Mouse (Mus musculus): ENCODE data around the gene Fam69a. TPM values are rescaled to one million over a fixed set of nuclear protein-coding genes. Genes with fewer than 3 reads are reported as not detected.

Fam69a gene
- polyA plus RNA-seq, 1 experiment from 2014 or later, result 11.7 TPM

GRCm38 (mm10) chr5:107873330-107873729, 113.6 kb downstream of the Fam69a start:
- 54% methylated on average over 6 of the region's 6 CpGs for WGBS
- TF ChIP-seq CTCF (IDR thresholded peaks at IDR 0.05; ENCODE audit: low read depth), result no peak

DNA sequence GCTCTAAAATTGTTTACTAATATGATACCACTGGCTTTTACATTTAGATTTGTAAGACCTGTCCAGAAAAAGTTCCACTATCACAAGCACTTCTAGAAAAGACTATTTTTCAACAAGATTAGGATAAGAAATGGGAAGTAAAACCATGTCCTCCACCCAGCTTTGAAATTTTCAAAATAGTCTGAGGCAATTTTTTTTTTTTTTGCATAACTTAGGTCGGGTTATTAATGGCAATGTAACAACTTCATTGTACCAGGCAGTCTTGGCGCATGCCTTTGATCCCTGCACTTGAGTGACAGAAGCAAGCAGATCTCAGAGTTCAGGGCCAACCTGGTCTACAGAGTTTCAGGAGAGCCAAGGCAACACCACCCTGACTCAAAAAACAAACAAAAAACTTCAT, 117.2 kb downstream of the Fam69a start:
- Histone ChIP-seq H3K36me3 (ENCODE audit: control insufficient read depth, insufficient read depth) (no peaks in the 10 kb centered on the region), H3K9ac (ENCODE audit: low read depth, low read length) (no peak overlapping the region), H3K4me3 (ENCODE audit: low read depth, low read length) (no peak overlapping the region), H3K4me2 (replicated peaks; ENCODE audit: low read depth) (peak overlapping the region; percentile 89; the same call in 1 of the 2 replicates), H3K27ac (ENCODE audit: low read depth, low read length) (no peak overlapping the region), H3K4me1 (replicated peaks; ENCODE audit: control insufficient read depth, insufficient read depth, low read length) (0 out of 2 replicates have a peak, but pooled peaks cover 6% of the 10 kb centered on the region), H3K27me3 (replicated peaks; ENCODE audit: control insufficient read depth, insufficient read depth, low read length) (no peaks in the 10 kb centered on the region), H3K9me3 (ENCODE audit: control insufficient read depth) (no peaks in the 10 kb centered on the region)
- WGBS, result 58% methylated on average over 2 of the region's 2 CpGs
- no peak for ATAC-seq
- TF ChIP-seq CTCF (IDR thresholded peaks at IDR 0.05; ENCODE audit: low read depth), result no peak

More at GRCm38 (mm10) chr5:107873330-107873729, 113.6 kb downstream of the Fam69a start:
- 0 out of 2 replicates have a peak, but pooled peaks cover 11% of the 10 kb centered on the region for H3K4me1 ChIP-seq (replicated peaks; ENCODE audit: control insufficient read depth, insufficient read depth, low read length)
- ATAC-seq, result no peak
- H3K9me3 ChIP-seq (ENCODE audit: control insufficient read depth), result no peaks in the 10 kb centered on the region
- H3K9ac ChIP-seq (ENCODE audit: low read depth, low read length), result no peak overlapping the region
- no peak overlapping the region for H3K4me3 ChIP-seq (ENCODE audit: low read depth, low read length)
- no peak overlapping the region for H3K4me2 ChIP-seq (replicated peaks; ENCODE audit: low read depth)
- H3K27me3 ChIP-seq (replicated peaks; ENCODE audit: control insufficient read depth, insufficient read depth, low read length), result no peaks in the 10 kb centered on the region
- no peaks in the 10 kb centered on the region for H3K36me3 ChIP-seq (ENCODE audit: control insufficient read depth, insufficient read depth)
- no peak overlapping the region for H3K27ac ChIP-seq (ENCODE audit: low read depth, low read length)

- Histone ChIP-seq H3K36me3 (ENCODE audit: control insufficient read depth, insufficient read depth) (no peaks in the 10 kb centered on the region), H3K27me3 (replicated peaks; ENCODE audit: control insufficient read depth, insufficient read depth, low read length) (no peaks in the 10 kb centered on the region), H3K4me2 (replicated peaks; ENCODE audit: low read depth) (peak overlapping the region; percentile 89), H3K4me1 (replicated peaks; ENCODE audit: control insufficient read depth, insufficient read depth, low read length) (0 out of 2 replicates have a peak, but pooled peaks cover 6% of the 10 kb centered on the region), H3K27ac (ENCODE audit: low read depth, low read length) (peak overlapping the region; percentile 91), H3K4me3 (ENCODE audit: low read depth, low read length) (peak overlapping the region; percentile 77), H3K9me3 (ENCODE audit: control insufficient read depth) (no peaks in the 10 kb centered on the region), H3K9ac (ENCODE audit: low read depth, low read length) (peak overlapping the region; percentile 91)
- WGBS, result 1% methylated on average over 53 of the region's 58 CpGs
- ATAC-seq, result peak; percentile 92
- TF ChIP-seq CTCF (IDR thresholded peaks at IDR 0.05; ENCODE audit: low read depth), result peak; percentile 39; the same call in 1 of the 2 replicates
These were observed 117.9 kb downstream of the Fam69a start for GRCm38 (mm10) chr5:107868905-107869424.

DNA sequence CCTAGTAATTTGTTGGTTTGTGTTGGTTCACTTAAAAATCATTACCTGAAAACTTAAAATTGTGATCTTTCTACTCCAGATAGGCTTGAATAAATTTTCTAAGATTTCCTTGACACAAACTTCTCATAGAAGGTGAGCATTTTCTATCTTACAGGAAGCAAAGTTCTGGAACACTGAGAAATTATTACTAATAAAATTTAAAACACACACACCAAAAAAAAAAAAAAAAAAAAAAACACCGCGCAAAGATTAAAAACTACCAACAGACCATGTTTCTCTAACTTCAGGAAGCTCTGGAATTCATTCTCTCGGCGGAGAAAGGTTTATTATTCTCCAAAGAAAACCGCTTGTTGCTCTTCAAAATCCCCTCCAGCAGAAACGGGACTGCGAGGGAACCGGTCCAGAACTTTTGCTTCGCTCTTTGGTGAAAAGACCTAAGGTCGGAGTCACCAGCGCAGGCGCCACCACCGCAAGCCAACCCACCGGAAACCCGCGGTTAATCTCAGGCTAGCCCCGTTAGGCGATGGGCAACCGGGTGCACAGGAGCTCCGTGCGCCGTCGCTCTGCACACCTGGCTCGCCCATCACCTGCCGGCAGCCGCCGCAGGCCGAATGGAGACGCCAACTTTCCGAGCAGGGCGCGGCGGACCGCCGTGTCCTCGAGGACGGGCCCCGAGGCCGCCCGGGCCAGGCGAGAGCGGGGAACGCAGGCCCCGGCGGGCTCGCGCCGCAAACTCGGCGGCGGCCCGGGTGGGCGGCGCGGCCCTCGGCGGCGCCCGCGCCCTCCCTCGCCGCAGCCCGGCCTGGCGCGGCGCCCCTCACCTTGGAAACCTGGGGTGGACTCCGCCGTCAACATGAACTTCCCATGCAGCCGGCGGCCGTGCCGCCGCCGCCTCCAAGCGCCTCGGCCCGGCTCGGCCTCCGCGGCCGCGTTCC, 118.6 kb downstream of the Fam69a start:
- Histone ChIP-seq H3K36me3 (ENCODE audit: control insufficient read depth, insufficient read depth) (no peaks in the 10 kb centered on the region), H3K27ac (ENCODE audit: low read depth, low read length) (peak overlapping the region; percentile 91), H3K27me3 (replicated peaks; ENCODE audit: control insufficient read depth, insufficient read depth, low read length) (no peaks in the 10 kb centered on the region), H3K4me2 (replicated peaks; ENCODE audit: low read depth) (peak overlapping the region; percentile 89), H3K9ac (ENCODE audit: low read depth, low read length) (peak overlapping the region; percentile 91), H3K4me1 (replicated peaks; ENCODE audit: control insufficient read depth, insufficient read depth, low read length) (0 out of 2 replicates have a peak, but pooled peaks cover 2% of the 10 kb centered on the region), H3K9me3 (ENCODE audit: control insufficient read depth) (no peaks in the 10 kb centered on the region), H3K4me3 (ENCODE audit: low read depth, low read length) (peak overlapping the region; percentile 77)
- TF ChIP-seq CTCF (IDR thresholded peaks at IDR 0.05; ENCODE audit: low read depth), result 0 out of 2 replicates have a peak, but pooled peaks have one; percentile 3
- ATAC-seq, result peak; percentile 61
- WGBS, result under 1% methylated on average over 68 of the region's 82 CpGs

DNA sequence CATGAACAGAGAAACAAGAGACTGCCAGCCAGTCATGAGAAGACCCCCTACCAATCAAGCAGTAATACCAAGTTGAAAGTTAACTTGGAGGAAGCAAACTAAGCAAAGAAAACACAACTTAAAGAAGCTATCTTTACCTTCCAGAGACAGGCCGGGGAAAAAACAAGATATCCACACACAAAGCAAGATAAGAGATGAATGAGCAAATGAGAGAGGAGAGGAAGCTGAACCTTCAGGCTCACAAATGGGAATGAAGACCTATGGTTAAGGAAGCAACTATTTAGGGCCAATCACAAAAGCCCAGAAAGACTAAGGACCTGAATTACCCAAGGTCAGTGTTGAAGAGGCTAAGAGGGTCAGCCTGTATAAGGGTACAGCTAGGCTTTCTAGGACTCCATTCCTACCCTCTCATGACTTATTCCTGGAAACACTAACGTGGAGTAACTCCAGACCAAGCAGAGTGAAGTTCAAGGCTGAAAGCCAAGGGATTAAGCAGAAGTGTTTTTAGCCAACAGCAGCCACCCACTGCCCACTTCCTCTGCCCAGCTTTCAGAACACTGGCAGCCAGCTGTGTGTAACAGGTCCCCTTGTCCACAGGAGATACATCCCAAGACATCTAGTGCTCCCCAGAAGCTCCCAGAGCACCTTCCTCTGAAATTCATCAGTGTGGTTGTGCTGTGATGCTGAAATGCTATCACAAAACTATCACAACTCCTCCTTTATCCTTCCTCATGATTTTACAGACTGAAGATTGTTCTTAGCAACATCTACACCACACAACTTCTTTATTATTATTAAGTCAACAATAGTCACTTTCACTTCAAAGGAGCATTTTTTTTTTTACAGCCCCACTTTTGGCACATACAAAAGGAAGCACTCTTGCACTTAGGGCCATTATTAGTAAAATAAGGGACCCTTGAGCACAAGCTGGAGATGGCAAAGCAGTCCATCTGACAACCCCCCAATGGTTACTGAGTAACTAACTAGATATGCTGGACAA, 120.5 kb downstream of the Fam69a start:
- ATAC-seq, result no peak
- Histone ChIP-seq H3K9me3 (ENCODE audit: control insufficient read depth) (no peaks in the 10 kb centered on the region), H3K36me3 (ENCODE audit: control insufficient read depth, insufficient read depth) (no peaks in the 10 kb centered on the region), H3K9ac (ENCODE audit: low read depth, low read length) (no peak overlapping the region), H3K4me3 (ENCODE audit: low read depth, low read length) (no peak overlapping the region), H3K4me1 (replicated peaks; ENCODE audit: control insufficient read depth, insufficient read depth, low read length) (0 out of 2 replicates have a peak, but pooled peaks cover 2% of the 10 kb centered on the region), H3K27me3 (replicated peaks; ENCODE audit: control insufficient read depth, insufficient read depth, low read length) (no peaks in the 10 kb centered on the region), H3K4me2 (replicated peaks; ENCODE audit: low read depth) (no peak overlapping the region), H3K27ac (ENCODE audit: low read depth, low read length) (no peak overlapping the region)
- 36% methylated on average over 2 of the region's 2 CpGs for WGBS
- TF ChIP-seq CTCF (IDR thresholded peaks at IDR 0.05; ENCODE audit: low read depth), result no peak

All from intestine, postnatal 0 days (tissue).